Mouse (Mus musculus) liver, adult 2 months (tissue): ENCODE data around the gene Hist1h4a.

ENCODE experiments used
- CTCF ChIP-seq: fragments of 200-500 bp; IDR thresholded peaks from 2 replicates; pipeline ENCODE4 v1.5.1; 2011; ENCODE audit warnings: low read depth, low read length, control low read depth
- POLR2A ChIP-seq: fragments of 200-500 bp; IDR thresholded peaks from 2 replicates; pipeline ENCODE4 v1.6.1; 2011; ENCODE audit warnings: low read length, control low read depth; ENCODE audit not compliant: insufficient read depth; ENCODE audit errors: extremely low read depth

DNA sequence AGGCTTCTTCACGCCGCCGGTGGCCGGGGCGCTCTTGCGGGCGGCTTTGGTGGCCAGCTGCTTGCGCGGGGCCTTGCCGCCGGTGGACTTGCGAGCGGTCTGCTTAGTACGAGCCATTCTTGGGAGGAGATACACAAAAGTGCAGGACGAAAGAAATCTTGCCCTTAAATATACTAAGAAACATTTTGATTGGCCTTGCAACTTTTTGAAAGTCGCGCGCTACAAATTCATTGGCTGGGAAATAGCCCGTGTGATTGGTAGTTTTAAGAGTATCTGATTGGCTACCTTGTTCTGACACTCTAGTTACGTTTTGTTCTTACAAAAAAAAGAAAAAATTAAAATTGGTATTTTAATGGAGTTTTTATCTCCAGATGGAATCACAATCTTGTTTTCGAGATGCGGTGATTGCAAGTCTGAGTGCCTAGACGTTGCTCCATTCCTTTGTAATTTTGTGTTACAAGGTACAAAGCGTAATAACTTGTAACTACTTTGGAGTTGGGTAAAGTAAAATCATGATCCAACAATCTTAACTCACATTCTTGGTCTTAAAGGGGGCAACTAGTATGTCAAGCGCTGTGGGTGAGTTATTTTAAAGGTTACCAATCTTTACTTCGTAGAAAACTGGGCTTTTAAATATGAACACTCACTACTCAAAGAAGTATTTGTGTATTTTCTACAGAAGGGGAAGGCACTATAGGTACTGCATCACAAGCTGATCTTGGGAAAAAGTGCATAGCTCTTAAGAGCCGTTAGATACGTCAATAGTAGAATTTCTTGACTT, 15.5 kb downstream of the Hist1h4a start, which contains the start of gene Hist1h3c:
- TF ChIP-seq POLR2A, result no peak
- TF ChIP-seq CTCF, result no peak
